Mouse (Mus musculus) intestine, embryonic 16.5 days (tissue): ENCODE data around the gene Atrn. TPM values are rescaled to one million over a fixed set of nuclear protein-coding genes. Genes with fewer than 3 reads are reported as not detected.

Experiments
- ATAC-seq: fragments of 200-750 bp; cut with Nextera tagmentation; 2 replicates; pipeline ENCODE4 v1.8.0; 2017; ENCODE audit warnings: moderate TSS enrichment, moderate library complexity
- H3K27ac ChIP-seq: fragments of 300-500 bp; sonication (generic); 2 replicates; pipeline ENCODE4 v1.5.1; 2014; ENCODE audit warnings: mild to moderate bottlenecking, low read length
- H3K27me3 ChIP-seq: fragments of 300-500 bp; sonication (generic); replicated peaks from 2 replicates; pipeline ENCODE4 v1.6.1; 2014; ENCODE audit warnings: low read length, control low read depth, mixed read lengths; ENCODE audit not compliant: control insufficient read depth, insufficient read depth
- H3K36me3 ChIP-seq: fragments of 300-500 bp; sonication (generic); 2 replicates; pipeline ENCODE4 v1.6.1; 2014; ENCODE audit warnings: low read length, control low read depth; ENCODE audit not compliant: control insufficient read depth, insufficient read depth
- H3K4me1 ChIP-seq: fragments of 300-500 bp; sonication (generic); 2 replicates; pipeline ENCODE4 v1.6.1; 2014; ENCODE audit warnings: low read length, control low read depth, mixed read lengths; ENCODE audit not compliant: control insufficient read depth, insufficient read depth
- H3K4me2 ChIP-seq: fragments of 300-500 bp; sonication (generic); 2 replicates; pipeline ENCODE4 v1.6.1; 2014; ENCODE audit warnings: low read depth, low read length, control low read depth
- H3K4me3 ChIP-seq: fragments of 300-500 bp; sonication (generic); 2 replicates; pipeline ENCODE4 v1.5.1; 2014; ENCODE audit warnings: mild to moderate bottlenecking, low read length
- H3K9ac ChIP-seq: fragments of 300-500 bp; sonication (generic); 2 replicates; pipeline ENCODE4 v1.6.1; 2014; ENCODE audit warnings: low read depth, low read length
- H3K9me3 ChIP-seq: fragments of 300-500 bp; sonication (generic); 2 replicates; pipeline ENCODE4 v1.6.1; 2016; ENCODE audit warnings: low read length, control low read depth; ENCODE audit not compliant: control insufficient read depth
- WGBS: fragments of 180-500 bp; shearing (Covaris S2); extraction: QIAGEN DNeasy Blood & Tissue Kit; methylation state at CpG from one replicate; pipeline ENCODE4 v1.1.7; 2014; 5-methylcytosine and 5-hydroxymethylcytosine counted together
- polyA plus RNA-seq: library from polyadenylated mRNA; unstranded; fragments of >200 nt; fragmentation: Nextera tagmentation; extraction: Ambion mirVana; gene quantifications from 2 replicates; pipeline ENCODE4 v1.2.1, GENCODE M21; 2015

Atrn gene
- polyA plus RNA-seq, 1 experiment from 2014 or later, result 3.3 TPM

DNA sequence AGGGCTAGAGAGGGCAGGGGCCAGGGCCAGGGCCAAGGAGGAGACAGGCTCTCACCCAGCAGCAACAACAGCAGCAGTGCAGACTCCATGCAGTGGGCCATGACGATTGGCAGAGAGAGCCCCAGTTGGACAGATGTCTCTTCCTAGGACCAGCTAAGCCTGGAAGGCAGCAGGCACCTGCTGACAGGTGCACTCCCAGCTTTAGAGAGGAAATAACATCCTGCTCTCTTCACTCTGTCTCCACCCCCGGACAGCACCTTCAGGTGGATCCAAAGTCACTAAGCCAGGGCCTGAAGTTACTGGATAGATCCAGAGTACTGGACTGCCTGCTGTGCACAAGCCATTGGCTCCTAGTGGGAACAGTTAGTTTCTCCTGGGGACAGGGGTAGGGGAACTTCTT is 136.7 kb downstream of the Atrn start, which contains the start of gene Gfra4:
Gene Gfra4 (minus strand): TSS at position 101 of the 400 bp plus-strand sequence.
- no peak within 1 kb of the TSS for H3K27ac ChIP-seq
- H3K36me3 ChIP-seq, result no peaks in the 10 kb centered on the region
- no peak within 1 kb of the TSS for H3K9ac ChIP-seq
- H3K4me3 ChIP-seq, result no peak within 1 kb of the TSS
- peaks cover 37% of the 10 kb centered on the region for H3K27me3 ChIP-seq
- no peaks in the 10 kb centered on the region for H3K9me3 ChIP-seq
- H3K4me1 ChIP-seq, result peaks cover 16% of the 10 kb centered on the region
- WGBS, result 70% methylated on average over 2 of the region's 2 CpGs
- ATAC-seq, result no peak
- no peak within 1 kb of the TSS for H3K4me2 ChIP-seq

DNA sequence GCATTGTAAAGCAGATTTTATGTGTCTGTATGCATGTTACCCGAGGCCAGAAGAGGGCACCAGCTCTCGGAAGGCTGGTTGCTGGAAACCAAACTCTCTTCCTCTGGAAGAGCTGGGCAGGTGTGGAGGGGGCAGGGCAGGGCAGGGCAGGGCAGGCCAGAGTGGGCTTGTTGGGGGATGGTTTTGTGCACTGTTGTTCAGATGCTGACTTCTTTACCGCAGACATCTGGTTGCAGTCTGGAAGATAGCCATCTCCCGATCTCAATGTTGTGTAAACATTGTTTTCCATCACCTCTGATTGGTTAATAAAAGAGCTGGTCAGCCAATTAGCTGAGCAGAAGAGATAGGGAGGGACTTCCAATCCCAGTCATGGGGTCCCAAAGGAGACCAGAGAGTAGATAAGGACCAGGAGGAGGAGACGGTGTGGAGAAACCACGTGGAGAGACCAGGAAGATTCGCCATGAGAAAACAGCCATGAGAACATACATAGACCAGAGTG is 138.1 kb downstream of the Atrn start:
- WGBS, result 9% methylated on average over 7 of the region's 7 CpGs
- H3K4me1 ChIP-seq, result peaks cover 16% of the 10 kb centered on the region
- ATAC-seq, result peak; percentile 53
- H3K9ac ChIP-seq, result no peak overlapping the region
- peaks cover 35% of the 10 kb centered on the region for H3K27me3 ChIP-seq
- H3K4me2 ChIP-seq, result peak overlapping the region; percentile 24; the same call in 1 of the 2 replicates
- H3K27ac ChIP-seq, result no peak overlapping the region
- H3K36me3 ChIP-seq, result no peaks in the 10 kb centered on the region
- no peaks in the 10 kb centered on the region for H3K9me3 ChIP-seq
- H3K4me3 ChIP-seq, result no peak overlapping the region; the same call in 1 of the 2 replicates

DNA sequence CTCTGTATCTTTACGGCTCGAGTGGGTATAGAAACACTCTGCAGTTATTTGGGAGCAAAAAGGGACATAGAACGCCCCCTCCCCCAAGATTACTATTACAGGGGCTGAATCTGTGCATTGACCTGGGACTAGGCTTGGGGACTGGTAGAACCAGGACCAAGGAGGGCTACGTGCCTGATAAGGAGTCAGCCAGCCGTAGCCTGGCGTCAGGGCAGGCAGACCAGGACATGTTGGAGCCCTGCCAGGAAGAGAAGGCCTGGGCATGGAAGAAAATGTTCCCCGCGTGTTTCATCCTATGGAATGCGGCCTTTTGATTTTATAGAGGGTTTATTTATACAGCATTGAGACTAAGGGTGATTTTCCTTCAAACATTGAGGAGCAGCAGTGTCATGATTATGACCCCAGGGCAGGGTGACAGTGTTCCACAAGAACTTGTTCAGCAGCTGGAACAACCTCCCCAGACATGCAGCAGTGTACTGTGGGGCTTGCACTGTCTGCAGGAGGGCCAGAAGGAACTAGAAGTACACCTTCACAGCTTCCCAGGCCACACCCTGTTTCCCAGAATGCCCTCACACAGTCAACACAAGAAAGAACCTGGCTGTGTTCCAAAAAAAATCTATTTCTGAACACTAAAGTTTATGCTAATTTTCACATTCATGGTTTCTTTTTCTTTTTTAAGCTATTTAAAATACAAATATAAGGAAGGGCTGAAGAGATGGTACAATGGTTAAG is 138.9 kb downstream of the Atrn start:
- Histone ChIP-seq H3K27ac (0 out of 2 replicates have a peak overlapping the region, but pooled peaks have one; percentile 0), H3K27me3 (peaks cover 28% of the 10 kb centered on the region), H3K9me3 (no peaks in the 10 kb centered on the region), H3K4me2 (no peak overlapping the region), H3K4me1 (peaks cover 16% of the 10 kb centered on the region), H3K36me3 (no peaks in the 10 kb centered on the region), H3K4me3 (no peak overlapping the region), H3K9ac (no peak overlapping the region)
- peak; percentile 63 for ATAC-seq
- WGBS, result 54% methylated on average over 9 of the region's 9 CpGs

GRCm38 (mm10) chr2:131046025-131046424 is 139.7 kb downstream of the Atrn start:
- Histone ChIP-seq H3K9me3 (no peaks in the 10 kb centered on the region), H3K4me2 (no peak overlapping the region), H3K9ac (no peak overlapping the region), H3K27ac (no peak overlapping the region), H3K27me3 (peaks cover 19% of the 10 kb centered on the region), H3K4me1 (peaks cover 10% of the 10 kb centered on the region), H3K36me3 (no peaks in the 10 kb centered on the region), H3K4me3 (no peak overlapping the region)
- WGBS, result 68% methylated on average over 2 of the region's 2 CpGs
- ATAC-seq, result no peak

GRCm38 (mm10) chr2:131052043-131052442 is 145.7 kb downstream of the Atrn start:
- WGBS, result 78% methylated on average over 5 of the region's 5 CpGs
- no peak for ATAC-seq

GRCm38 (mm10) chr2:131052862-131053418 is 146.6 kb downstream of the Atrn start:
- Histone ChIP-seq H3K27me3 (peaks cover 42% of the 10 kb centered on the region), H3K9me3 (no peaks in the 10 kb centered on the region), H3K4me2 (no peak overlapping the region), H3K27ac (no peak overlapping the region), H3K4me3 (no peak overlapping the region), H3K36me3 (no peaks in the 10 kb centered on the region), H3K9ac (no peak overlapping the region), H3K4me1 (peaks cover 22% of the 10 kb centered on the region)
- ATAC-seq, result no peak
- 67% methylated on average over 6 of the region's 6 CpGs for WGBS

More at GRCm38 (mm10) chr2:131052043-131052442, 145.7 kb downstream of the Atrn start:
- Histone ChIP-seq H3K9ac (no peak overlapping the region), H3K4me3 (no peak overlapping the region), H3K27me3 (peaks cover 42% of the 10 kb centered on the region), H3K4me2 (no peak overlapping the region), H3K36me3 (no peaks in the 10 kb centered on the region), H3K9me3 (no peaks in the 10 kb centered on the region), H3K27ac (no peak overlapping the region), H3K4me1 (peaks cover 22% of the 10 kb centered on the region)

DNA sequence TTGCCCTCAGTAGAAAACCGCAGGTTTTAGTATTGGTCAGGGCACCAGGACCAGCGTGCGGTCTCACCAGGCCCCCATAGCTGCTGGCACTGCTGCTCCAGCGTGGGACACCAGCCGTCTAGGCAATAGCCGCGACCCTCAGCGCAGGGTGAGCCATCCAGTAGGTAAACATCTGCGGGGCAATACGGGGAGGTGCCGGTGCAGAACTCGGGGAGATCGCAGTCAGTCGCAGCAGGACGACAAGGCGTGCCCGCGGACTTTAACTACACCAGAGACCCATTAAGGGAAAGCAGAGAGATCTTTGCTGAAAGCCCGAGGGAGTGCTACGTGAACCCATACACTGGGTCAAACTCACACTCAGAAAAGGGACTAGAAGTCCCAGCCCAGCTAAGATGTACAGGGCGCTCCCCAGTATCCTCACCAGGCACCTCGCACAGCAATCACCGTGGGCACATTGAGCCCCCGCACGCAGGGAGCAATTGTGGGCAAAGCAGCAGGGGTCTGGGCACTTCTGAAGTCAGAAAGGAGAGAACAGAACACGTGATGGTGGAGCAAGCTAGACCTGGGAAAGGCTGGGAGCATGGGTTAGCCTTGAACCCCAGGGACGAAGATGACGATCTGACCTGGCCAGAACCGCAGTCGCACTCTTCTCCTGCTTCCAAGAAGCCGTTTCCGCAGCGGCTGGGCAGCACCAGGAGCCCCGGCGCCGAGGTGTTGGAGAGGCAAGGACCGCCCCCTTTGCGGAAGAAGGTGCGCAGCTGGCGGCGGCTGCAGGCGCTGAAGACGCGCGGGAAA is 147.8 kb downstream of the Atrn start:
- Histone ChIP-seq H3K4me3 (peak overlapping the region; percentile 39), H3K9ac (peak overlapping the region; percentile 44; the same call in 1 of the 2 replicates), H3K4me1 (peaks cover 23% of the 10 kb centered on the region), H3K36me3 (no peaks in the 10 kb centered on the region), H3K9me3 (no peaks in the 10 kb centered on the region), H3K27me3 (peaks cover 42% of the 10 kb centered on the region), H3K4me2 (peak overlapping the region; percentile 58), H3K27ac (no peak overlapping the region)
- 3% methylated on average over 45 of the region's 45 CpGs for WGBS
- no peak for ATAC-seq

- Histone ChIP-seq H3K9ac (peak overlapping the region; percentile 44; the same call in 1 of the 2 replicates), H3K36me3 (no peaks in the 10 kb centered on the region), H3K27ac (no peak overlapping the region), H3K9me3 (no peaks in the 10 kb centered on the region), H3K27me3 (peaks cover 42% of the 10 kb centered on the region), H3K4me2 (peak overlapping the region; percentile 58), H3K4me1 (peaks cover 28% of the 10 kb centered on the region), H3K4me3 (peak overlapping the region; percentile 39)
- WGBS, result 6% methylated on average over 21 of the region's 21 CpGs
- no peak for ATAC-seq
These were observed 148.5 kb downstream of the Atrn start for GRCm38 (mm10) chr2:131054646-131055264.
